Mouse (Mus musculus) MEL (cell line): ENCODE results near the gene Slco2a1. TPM values are rescaled to one million over a fixed set of nuclear protein-coding genes. Genes with fewer than 3 reads are reported as not detected.

Source experiments
- DNase-seq: peaks from one replicate; pipeline ENCODE4 v3.0.0; 2011; ENCODE audit warnings: low read depth, low spot score
- H3K27ac ChIP-seq: 2 replicates; pipeline ENCODE4 v1.5.1; 2012; ENCODE audit warnings: low read depth, mild to moderate bottlenecking, control low read depth, low read length, moderate library complexity; ENCODE audit not compliant: control insufficient read depth
- H3K27me3 ChIP-seq, 2 experiments: fragments of 150-350 bp in 1 of 2; sonication (generic) in 1 of 2; 2 replicates each; pipeline ENCODE4 v1.6.1; 2012; ENCODE audit warnings: low read length in 2 of 2, mild to moderate bottlenecking in 2 of 2, improper control_type of control experiment in 1 of 2, moderate library complexity in 1 of 2; ENCODE audit not compliant: insufficient read depth in 2 of 2, control insufficient read depth in 1 of 2
- H3K36me3 ChIP-seq, 2 experiments: 2 replicates each; pipeline ENCODE4 v1.6.1; 2012 to 2014; ENCODE audit warnings: low read length in 2 of 2, improper control_type of control experiment in 1 of 2, inconsistent platforms in 1 of 2, mild to moderate bottlenecking in 1 of 2; ENCODE audit not compliant: insufficient read depth in 2 of 2, control insufficient read depth in 1 of 2
- H3K4me1 ChIP-seq, 2 experiments: fragments of 150-350 bp in 1 of 2; sonication (generic) in 1 of 2; 2 replicates each; pipeline ENCODE4 v1.6.1; 2012; ENCODE audit warnings: low read length in 2 of 2, improper control_type of control experiment in 1 of 2, mild to moderate bottlenecking in 1 of 2; ENCODE audit not compliant: insufficient read depth in 2 of 2, control insufficient read depth in 1 of 2
- H3K4me3 ChIP-seq, 2 experiments: fragments of 150-350 bp in 1 of 2; sonication (generic) in 1 of 2; 2 replicates each; pipeline ENCODE4 v1.5.1; 2012; ENCODE audit warnings: low read depth in 2 of 2, low read length in 2 of 2, mild to moderate bottlenecking in 2 of 2, moderate library complexity in 2 of 2, control low read depth in 1 of 2, improper control_type of control experiment in 1 of 2; ENCODE audit not compliant: control insufficient read depth in 1 of 2, insufficient read depth in 1 of 2
- H3K79me2 ChIP-seq: 2 replicates; pipeline ENCODE4 v1.6.1; 2012; ENCODE audit warnings: mild to moderate bottlenecking, low read length, moderate library complexity; ENCODE audit not compliant: control insufficient read depth, poor library complexity, insufficient read depth
- H3K9ac ChIP-seq: 2 replicates; pipeline ENCODE4 v1.6.1; 2012; ENCODE audit warnings: low read depth, mild to moderate bottlenecking, control low read depth, low read length, moderate library complexity; ENCODE audit not compliant: control insufficient read depth, poor library complexity, severe bottlenecking
- H3K9me3 ChIP-seq: fragments of 150-350 bp; sonication (generic); replicated peaks from 2 replicates; pipeline ENCODE4 v1.6.1; 2012; ENCODE audit warnings: mild to moderate bottlenecking, low read length, improper control_type of control experiment, moderate library complexity; ENCODE audit not compliant: insufficient read depth
- CTCF ChIP-seq, 3 experiments: IDR thresholded peaks in 2 of 3; conservative IDR thresholded peaks in 1 of 3; 2 replicates each; pipeline ENCODE4 v1.5.1; 2011 to 2012; ENCODE audit warnings: low read length in 3 of 3, low read depth in 2 of 3, mild to moderate bottlenecking in 2 of 3, improper control_type of control experiment in 1 of 3, inconsistent platforms in 1 of 3, mixed read lengths in 1 of 3, moderate library complexity in 1 of 3; ENCODE audit not compliant: control insufficient read depth in 1 of 3, insufficient read depth in 1 of 3, poor library complexity in 1 of 3, severe bottlenecking in 1 of 3
- E2F4 ChIP-seq: IDR thresholded peaks from 2 replicates; pipeline ENCODE4 v1.6.1; 2011; ENCODE audit warnings: low read depth, low read length, improper control_type of control experiment, borderline replicate concordance
- ELF1 ChIP-seq: IDR thresholded peaks from 2 replicates; pipeline ENCODE4 v1.6.1; 2014; ENCODE audit warnings: low read depth, mild to moderate bottlenecking, inconsistent platforms, low read length, improper control_type of control experiment, moderate library complexity
- EP300 ChIP-seq, 2 experiments: IDR thresholded peaks; 2 replicates each; pipeline ENCODE4 v1.6.1; 2011; ENCODE audit warnings: improper control_type of control experiment in 2 of 2, low read length in 2 of 2, low read depth in 1 of 2, mild to moderate bottlenecking in 1 of 2
- GABPA ChIP-seq: IDR thresholded peaks from 2 replicates; pipeline ENCODE4 v1.6.1; 2012; ENCODE audit warnings: low read depth, mild to moderate bottlenecking, inconsistent platforms, low read length, improper control_type of control experiment, moderate library complexity
- HCFC1 ChIP-seq: IDR thresholded peaks from 2 replicates; pipeline ENCODE4 v1.6.1; 2012; ENCODE audit warnings: low read depth, mild to moderate bottlenecking, inconsistent platforms, low read length, improper control_type of control experiment, moderate library complexity
- KAT2A ChIP-seq: conservative IDR thresholded peaks from 2 replicates; pipeline ENCODE4 v1.6.1; 2012; ENCODE audit warnings: low read depth, low read length, improper control_type of control experiment, inconsistent platforms
- MAFK ChIP-seq: IDR thresholded peaks from 2 replicates; pipeline ENCODE4 v1.6.1; 2011; ENCODE audit warnings: low read depth, mild to moderate bottlenecking, low read length, improper control_type of control experiment, borderline replicate concordance
- MEF2A ChIP-seq: IDR thresholded peaks from 2 replicates; pipeline ENCODE4 v1.6.1; 2014; ENCODE audit warnings: low read depth, mild to moderate bottlenecking, inconsistent platforms, low read length, improper control_type of control experiment; ENCODE audit not compliant: poor library complexity, insufficient replicate concordance, severe bottlenecking; ENCODE audit errors: extremely low read depth
- NELFE ChIP-seq: IDR thresholded peaks from 2 replicates; pipeline ENCODE4 v1.6.1; 2011; ENCODE audit warnings: low read depth, low read length, improper control_type of control experiment
- NRF1 ChIP-seq: IDR thresholded peaks from 2 replicates; pipeline ENCODE4 v1.6.1; 2014; ENCODE audit warnings: low read depth, mild to moderate bottlenecking, inconsistent platforms, low read length, improper control_type of control experiment, moderate library complexity; ENCODE audit not compliant: poor library complexity, insufficient read depth, severe bottlenecking
- POLR2A ChIP-seq, 2 experiments: IDR thresholded peaks; 2 replicates each; pipeline ENCODE4 v1.6.1; 2011 to 2012; ENCODE audit warnings: low read length in 2 of 2, mild to moderate bottlenecking in 2 of 2, control low read depth in 1 of 2, improper control_type of control experiment in 1 of 2, low read depth in 1 of 2, moderate library complexity in 1 of 2; ENCODE audit not compliant: control insufficient read depth in 1 of 2, insufficient read depth in 1 of 2, poor library complexity in 1 of 2
- POLR2AphosphoS2 ChIP-seq: IDR thresholded peaks from 2 replicates; pipeline ENCODE4 v1.6.1; 2011; ENCODE audit warnings: low read length, improper control_type of control experiment
- POLR2AphosphoS5 ChIP-seq: IDR thresholded peaks from 2 replicates; pipeline ENCODE4 v1.6.1; 2012; ENCODE audit warnings: low read depth, borderline replicate concordance, mild to moderate bottlenecking, inconsistent platforms, low read length, moderate library complexity, mixed read lengths
- RAD21 ChIP-seq: IDR thresholded peaks from 2 replicates; pipeline ENCODE4 v1.6.1; 2011; ENCODE audit warnings: mild to moderate bottlenecking, low read depth, low read length, improper control_type of control experiment
- TAL1 ChIP-seq: IDR thresholded peaks from 2 replicates; pipeline ENCODE4 v1.6.1; 2012; ENCODE audit warnings: mild to moderate bottlenecking, inconsistent platforms, low read length, moderate library complexity, mixed read lengths
- TBP ChIP-seq: IDR thresholded peaks from 2 replicates; pipeline ENCODE4 v1.8.0; 2011; ENCODE audit warnings: low read depth, low read length, improper control_type of control experiment
- TCF12 ChIP-seq: IDR thresholded peaks from 2 replicates; pipeline ENCODE4 v1.6.1; 2014; ENCODE audit warnings: low read depth, mild to moderate bottlenecking, inconsistent platforms, low read length, improper control_type of control experiment, moderate library complexity
- USF1 ChIP-seq: IDR thresholded peaks from 2 replicates; pipeline ENCODE4 v1.6.1; 2014; ENCODE audit warnings: low read depth, mild to moderate bottlenecking, inconsistent platforms, low read length, improper control_type of control experiment, moderate library complexity
- USF2 ChIP-seq, 2 experiments: IDR thresholded peaks; 2 replicates each; pipeline ENCODE4 v1.6.1; 2011 to 2012; ENCODE audit warnings: improper control_type of control experiment in 2 of 2, low read length in 2 of 2, borderline replicate concordance in 1 of 2, inconsistent platforms in 1 of 2, low read depth in 1 of 2, mild to moderate bottlenecking in 1 of 2; ENCODE audit not compliant: insufficient read depth in 1 of 2
- ZMIZ1 ChIP-seq: IDR thresholded peaks from 2 replicates; pipeline ENCODE4 v1.6.1; 2012; ENCODE audit warnings: low read depth, mild to moderate bottlenecking, inconsistent platforms, low read length, improper control_type of control experiment, moderate library complexity
- polyA plus RNA-seq, 2 experiments: library from polyadenylated mRNA; stranded (reverse) in 1 of 2; unstranded in 1 of 2; fragments of >175 nt in 1 of 2; fragments of >200 nt in 1 of 2; gene quantifications; 2 replicates each; pipeline versions ENCODE4 v1.2.1 to v1.2.4; 2012; ENCODE audit warnings: low replicate concordance in 2 of 2, low read depth in 1 of 2; ENCODE audit not compliant: insufficient read length in 2 of 2, insufficient read depth in 1 of 2, missing spikeins in 1 of 2
- total RNA-seq: library from RNA; depleted of rRNA; stranded (reverse); fragments of 300-350 nt; gene quantifications from 2 replicates; pipeline ENCODE4 v1.2.3, GENCODE M21; 2012

Gene Slco2a1
- total and polyA plus RNA-seq, 3 experiments, result 0.01 TPM; not detected in 2

DNA sequence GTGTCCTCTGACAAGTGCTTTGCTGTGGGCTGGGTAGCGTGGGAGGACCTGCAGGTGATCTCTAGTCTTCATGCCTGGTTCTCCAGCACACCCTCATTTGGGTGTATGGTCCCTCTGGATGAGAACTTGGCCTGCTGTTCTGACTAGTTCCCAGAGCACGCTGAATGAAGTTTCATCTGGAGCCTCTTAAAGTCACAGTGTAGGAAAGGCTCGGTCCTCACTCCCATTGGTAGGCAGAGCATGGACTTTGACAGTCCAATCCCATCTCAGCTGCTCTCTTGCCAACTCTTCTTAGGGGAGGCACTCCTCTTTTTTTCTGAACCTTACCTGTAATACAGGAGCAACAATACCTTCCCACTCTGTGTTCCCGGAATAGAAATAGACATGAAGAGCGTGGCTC is 67.7 kb downstream of the Slco2a1 start:
- H3K79me2 ChIP-seq, result no peaks in the 10 kb centered on the region
- no peaks in the 10 kb centered on the region for H3K4me1 ChIP-seq
- no peaks in the 10 kb centered on the region for H3K27me3 ChIP-seq
- H3K27ac ChIP-seq, result no peak overlapping the region
- no peak overlapping the region for H3K4me3 ChIP-seq
- TF ChIP-seq USF1, result no peak
- no peak for TF ChIP-seq HCFC1
- no peak for TF ChIP-seq MEF2A
- TF ChIP-seq ELF1, result no peak
- no peak for TF ChIP-seq EP300 (IDR thresholded peaks at IDR 0.05; ENCODE audit: low read depth in 1 of 2, low read length in 2 of 2)
- TF ChIP-seq NRF1, result no peak
- TF ChIP-seq POLR2AphosphoS5, result no peak
- no peak for TF ChIP-seq MAFK
- no peak for TF ChIP-seq TAL1
- no peak for TF ChIP-seq CTCF (IDR thresholded peaks at IDR 0.05 in 2 of 3, conservative IDR thresholded peaks at IDR 0.05 in 1 of 3; ENCODE audit: control insufficient read depth in 1 of 3, insufficient read depth in 1 of 3, low read depth in 2 of 3, low read length in 3 of 3, poor library complexity in 1 of 3, severe bottlenecking in 1 of 3)
- H3K9ac ChIP-seq, result no peak overlapping the region
- H3K36me3 ChIP-seq, result no peaks in the 10 kb centered on the region
- H3K9me3 ChIP-seq, result no peaks in the 10 kb centered on the region
- DNase-seq, result no peak

DNA sequence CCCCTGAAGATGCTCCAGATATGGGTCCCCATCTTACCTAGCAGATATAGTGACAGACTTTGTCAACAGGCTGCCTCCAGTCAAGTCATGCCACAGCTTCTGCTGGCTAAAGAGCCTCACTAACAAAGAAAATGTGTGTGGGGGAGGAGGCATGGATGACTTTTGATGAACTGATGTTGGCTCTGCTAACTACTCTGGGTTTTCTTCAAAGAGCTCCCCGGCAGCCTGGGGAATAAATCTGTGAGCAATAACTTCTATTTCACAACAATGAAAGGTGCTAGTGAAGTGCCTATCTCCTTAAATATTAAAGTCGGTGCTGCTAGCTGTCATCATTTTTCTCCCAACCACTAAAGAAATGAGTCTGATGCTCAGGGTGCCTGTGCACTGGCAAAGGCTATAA is 72.0 kb downstream of the Slco2a1 start:
- no peak overlapping the region for H3K4me3 ChIP-seq
- no peaks in the 10 kb centered on the region for H3K36me3 ChIP-seq
- no peak overlapping the region for H3K27ac ChIP-seq
- H3K79me2 ChIP-seq, result no peaks in the 10 kb centered on the region
- TF ChIP-seq TCF12 (no peak), E2F4 (no peak), TAL1 (no peak), POLR2AphosphoS5 (no peak), ELF1 (no peak), USF1 (no peak)
- no peak for DNase-seq
- H3K27me3 ChIP-seq, result no peaks in the 10 kb centered on the region
- no peaks in the 10 kb centered on the region for H3K4me1 ChIP-seq
- H3K9ac ChIP-seq, result no peak overlapping the region
- no peaks in the 10 kb centered on the region for H3K9me3 ChIP-seq

DNA sequence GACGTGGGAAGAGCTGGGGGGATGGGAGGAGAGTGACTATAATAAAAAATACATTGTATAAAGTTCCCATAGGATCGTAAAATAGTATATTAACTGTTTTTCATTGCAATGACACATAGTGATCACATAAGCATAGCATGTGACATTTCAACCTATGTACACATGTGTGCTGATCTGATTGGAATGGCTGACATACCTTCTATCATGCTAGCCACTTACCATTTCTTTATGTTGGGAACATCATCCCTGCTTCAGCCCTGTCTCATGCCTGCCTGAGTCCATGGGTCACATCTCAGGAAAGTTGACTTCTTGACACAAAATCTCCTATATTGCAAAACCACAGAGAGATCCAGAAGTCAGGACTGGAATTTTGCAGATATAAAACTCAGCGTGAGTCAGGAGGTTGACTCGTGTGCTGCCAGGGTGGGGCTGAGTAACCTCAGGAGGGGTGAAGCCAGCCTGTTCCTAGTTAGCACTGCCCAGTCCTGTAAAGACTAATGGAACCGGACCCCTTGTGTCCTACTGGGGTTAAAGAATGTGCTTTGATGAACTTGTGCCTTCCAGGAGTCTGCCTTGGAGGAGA is 73.0 kb downstream of the Slco2a1 start:
- H3K79me2 ChIP-seq, result no peaks in the 10 kb centered on the region
- H3K9me3 ChIP-seq, result no peaks in the 10 kb centered on the region
- no peak overlapping the region for H3K27ac ChIP-seq
- no peaks in the 10 kb centered on the region for H3K27me3 ChIP-seq
- no peaks in the 10 kb centered on the region for H3K4me1 ChIP-seq
- no peaks in the 10 kb centered on the region for H3K36me3 ChIP-seq
- H3K4me3 ChIP-seq, result no peak overlapping the region
- no peak for DNase-seq
- no peak overlapping the region for H3K9ac ChIP-seq
- TF ChIP-seq USF2 (IDR thresholded peaks at IDR 0.05; ENCODE audit: borderline replicate concordance in 1 of 2, insufficient read depth in 1 of 2, low read depth in 1 of 2, low read length in 2 of 2) (no peak), GABPA (no peak), TBP (no peak), POLR2AphosphoS2 (no peak), KAT2A (no peak), TAL1 (no peak), RAD21 (no peak), ZMIZ1 (no peak), POLR2A (IDR thresholded peaks at IDR 0.05; ENCODE audit: control insufficient read depth in 1 of 2, insufficient read depth in 1 of 2, low read depth in 1 of 2, low read length in 2 of 2, poor library complexity in 1 of 2) (no peak), EP300 (IDR thresholded peaks at IDR 0.05; ENCODE audit: low read depth in 1 of 2, low read length in 2 of 2) (no peak), ELF1 (no peak), TCF12 (no peak), NELFE (no peak)
